Mouse (Mus musculus) A20 (cell line): ENCODE data around the gene Crhr2.
A peak's percentile ranks its signal among the peaks of the same experiment; 100 is the strongest.

ENCODE experiments used
- DNase-seq: peaks from one replicate; pipeline ENCODE4 v3.0.0-alpha.2; 2011; ENCODE audit warnings: low read depth, low spot score

Crhr2 gene

GRCm38 (mm10) chr6:55123056-55123455 is 9.8 kb downstream of the Crhr2 start:
- DNase-seq = no peak

GRCm38 (mm10) chr6:55117325-55118109 is 15.3 kb downstream of the Crhr2 start:
- DNase-seq = no peak

- peak; percentile 56 for DNase-seq
Measured at GRCm38 (mm10) chr6:55108358-55108757, 24.5 kb downstream of the Crhr2 start.

- DNase-seq = no peak
Measured at GRCm38 (mm10) chr6:55098603-55099002, 34.2 kb downstream of the Crhr2 start.

GRCm38 (mm10) chr6:55098030-55098429 is 34.8 kb downstream of the Crhr2 start:
- DNase-seq = no peak

- DNase-seq = no peak
Measured at GRCm38 (mm10) chr6:55093431-55094146, 39.2 kb downstream of the Crhr2 start.

GRCm38 (mm10) chr6:55091396-55091795 is 41.4 kb downstream of the Crhr2 start:
- DNase-seq = no peak

GRCm38 (mm10) chr6:55090639-55091038 is 42.2 kb downstream of the Crhr2 start:
- peak; percentile 28 for DNase-seq

- DNase-seq = no peak
Measured at GRCm38 (mm10) chr6:55087355-55087754, 45.5 kb downstream of the Crhr2 start.

- no peak for DNase-seq
Measured at GRCm38 (mm10) chr6:55082261-55083051, 50.4 kb downstream of the Crhr2 start.

- no peak for DNase-seq
Measured at GRCm38 (mm10) chr6:55081379-55081778, 51.4 kb downstream of the Crhr2 start.

GRCm38 (mm10) chr6:55076561-55077255 is 56.1 kb downstream of the Crhr2 start:
- DNase-seq = no peak

- no peak for DNase-seq
Measured at GRCm38 (mm10) chr6:55065903-55066302, 66.9 kb downstream of the Crhr2 start.

- DNase-seq = no peak
Measured at GRCm38 (mm10) chr6:55064477-55064827, 68.4 kb downstream of the Crhr2 start.

- no peak for DNase-seq
Measured at GRCm38 (mm10) chr6:55063793-55064476, 68.9 kb downstream of the Crhr2 start.

- no peak for DNase-seq
Measured at GRCm38 (mm10) chr6:55062200-55062599, 70.6 kb downstream of the Crhr2 start.

GRCm38 (mm10) chr6:55061328-55061727 is 71.5 kb downstream of the Crhr2 start:
- DNase-seq = no peak

GRCm38 (mm10) chr6:55060241-55060825 is 72.5 kb downstream of the Crhr2 start:
- no peak for DNase-seq

GRCm38 (mm10) chr6:55057427-55057826 is 75.4 kb downstream of the Crhr2 start:
- DNase-seq = peak; percentile 30

GRCm38 (mm10) chr6:55054491-55054890 is 78.3 kb downstream of the Crhr2 start:
- DNase-seq = no peak

GRCm38 (mm10) chr6:55049186-55049585 is 83.6 kb downstream of the Crhr2 start:
- DNase-seq = no peak
